Mouse (Mus musculus) limb, embryonic 10.5 days (tissue): ENCODE data around the gene 4930524J08Rik. TPM values are rescaled to one million over a fixed set of nuclear protein-coding genes. Genes with fewer than 3 reads are reported as not detected.

ENCODE experiments used
- DNase-seq: peaks from one replicate; pipeline ENCODE4 v3.0.0-alpha.2; 2017; ENCODE audit warnings: low spot score
- H3K27ac ChIP-seq: fragments of 300-500 bp; sonication (generic); 2 replicates; pipeline ENCODE4 v1.5.1; 2016; ENCODE audit warnings: mild to moderate bottlenecking
- H3K27me3 ChIP-seq: fragments of 300-500 bp; sonication (generic); 2 replicates; pipeline ENCODE4 v1.6.1; 2016; ENCODE audit warnings: low read depth, mild to moderate bottlenecking; ENCODE audit not compliant: poor library complexity, severe bottlenecking
- H3K36me3 ChIP-seq: fragments of 300-500 bp; sonication (generic); 2 replicates; pipeline ENCODE4 v1.6.1; 2016; ENCODE audit warnings: mild to moderate bottlenecking, moderate library complexity
- H3K4me1 ChIP-seq: fragments of 300-500 bp; sonication (generic); 2 replicates; pipeline ENCODE4 v1.6.1; 2016
- H3K4me3 ChIP-seq: fragments of 300-500 bp; sonication (generic); 2 replicates; pipeline ENCODE4 v1.5.1; 2016; ENCODE audit warnings: mild to moderate bottlenecking, moderate library complexity
- H3K9me3 ChIP-seq: fragments of 300-500 bp; sonication (generic); replicated peaks from 2 replicates; pipeline ENCODE4 v1.6.1; 2016; ENCODE audit warnings: mild to moderate bottlenecking
- WGBS: fragments of 180-500 bp; shearing (Covaris S2); methylation state at CpG from one replicate; pipeline ENCODE4 v1.1.7; 2016; 5-methylcytosine and 5-hydroxymethylcytosine counted together
- polyA plus RNA-seq: library from polyadenylated mRNA; unstranded; fragments of >200 nt; fragmentation: Nextera tagmentation; extraction: Ambion mirVana; gene quantifications from 2 replicates; pipeline ENCODE4 v1.2.1, GENCODE M21; 2016

4930524J08Rik gene
- polyA plus RNA-seq, 1 experiment from 2014 or later = 1.7 TPM

DNA sequence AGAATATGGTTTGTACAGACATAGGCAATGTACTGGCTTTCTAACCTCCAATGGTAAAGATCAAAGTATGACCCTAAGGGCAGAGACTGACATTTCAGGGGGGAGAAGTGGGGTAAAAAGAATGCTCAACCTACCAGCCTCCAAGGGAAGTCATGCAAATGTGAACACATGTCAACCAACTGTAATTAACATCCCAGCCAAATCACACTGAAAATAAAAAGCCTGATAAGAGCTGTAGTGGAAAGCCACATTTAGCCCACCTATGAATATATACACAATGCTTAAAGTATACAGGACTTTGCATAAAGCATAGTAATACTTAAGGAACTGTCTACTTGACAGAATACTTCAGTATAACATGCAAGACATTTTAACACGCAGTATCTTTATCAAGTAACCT lies 3.1 kb upstream of the 4930524J08Rik start:
- Histone ChIP-seq H3K4me1 (peaks cover 32% of the 10 kb centered on the region), H3K4me3 (peak overlapping the region; percentile 98), H3K9me3 (no peaks in the 10 kb centered on the region), H3K27ac (no peak overlapping the region), H3K36me3 (peaks cover 66% of the 10 kb centered on the region), H3K27me3 (no peaks in the 10 kb centered on the region)
- no peak for DNase-seq
- WGBS = 82% methylated on average over 1 of the region's 1 CpGs

DNA sequence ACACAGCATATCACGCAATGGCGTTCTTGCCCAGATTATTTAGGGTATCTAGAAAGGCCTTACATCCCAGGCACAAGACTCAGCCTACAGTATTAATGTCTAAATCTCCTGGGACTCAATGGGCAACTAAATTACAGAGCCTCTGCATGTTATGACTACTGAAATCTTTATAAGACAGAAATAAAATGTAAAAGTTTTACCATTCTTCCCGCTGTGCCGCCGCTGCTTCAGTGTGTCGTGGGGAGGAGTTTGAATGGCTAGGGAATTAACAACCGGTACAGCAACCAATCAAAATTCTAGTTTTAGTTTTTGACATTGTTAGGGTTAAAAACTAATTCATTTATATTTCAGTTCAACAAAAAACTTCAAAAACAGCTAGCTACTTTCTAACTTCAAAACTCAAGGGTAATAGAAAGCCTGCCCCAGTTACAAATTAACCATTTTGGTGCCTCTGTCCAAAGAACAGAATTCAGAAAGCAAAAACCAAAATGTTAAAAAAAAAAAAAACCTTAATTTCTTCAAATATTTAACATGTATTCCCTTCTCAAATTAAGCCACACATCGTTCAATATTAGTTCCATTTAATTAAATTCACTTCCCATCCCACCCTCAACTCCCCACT lies 2.4 kb upstream of the 4930524J08Rik start:
- H3K4me1 ChIP-seq = peaks cover 32% of the 10 kb centered on the region
- peaks cover 61% of the 10 kb centered on the region for H3K36me3 ChIP-seq
- H3K4me3 ChIP-seq = peak overlapping the region; percentile 98
- no peak for DNase-seq
- H3K9me3 ChIP-seq = no peaks in the 10 kb centered on the region
- no peaks in the 10 kb centered on the region for H3K27me3 ChIP-seq
- WGBS = 36% methylated on average over 8 of the region's 8 CpGs
- peak overlapping the region; percentile 100; the same call in 1 of the 2 replicates for H3K27ac ChIP-seq

DNA sequence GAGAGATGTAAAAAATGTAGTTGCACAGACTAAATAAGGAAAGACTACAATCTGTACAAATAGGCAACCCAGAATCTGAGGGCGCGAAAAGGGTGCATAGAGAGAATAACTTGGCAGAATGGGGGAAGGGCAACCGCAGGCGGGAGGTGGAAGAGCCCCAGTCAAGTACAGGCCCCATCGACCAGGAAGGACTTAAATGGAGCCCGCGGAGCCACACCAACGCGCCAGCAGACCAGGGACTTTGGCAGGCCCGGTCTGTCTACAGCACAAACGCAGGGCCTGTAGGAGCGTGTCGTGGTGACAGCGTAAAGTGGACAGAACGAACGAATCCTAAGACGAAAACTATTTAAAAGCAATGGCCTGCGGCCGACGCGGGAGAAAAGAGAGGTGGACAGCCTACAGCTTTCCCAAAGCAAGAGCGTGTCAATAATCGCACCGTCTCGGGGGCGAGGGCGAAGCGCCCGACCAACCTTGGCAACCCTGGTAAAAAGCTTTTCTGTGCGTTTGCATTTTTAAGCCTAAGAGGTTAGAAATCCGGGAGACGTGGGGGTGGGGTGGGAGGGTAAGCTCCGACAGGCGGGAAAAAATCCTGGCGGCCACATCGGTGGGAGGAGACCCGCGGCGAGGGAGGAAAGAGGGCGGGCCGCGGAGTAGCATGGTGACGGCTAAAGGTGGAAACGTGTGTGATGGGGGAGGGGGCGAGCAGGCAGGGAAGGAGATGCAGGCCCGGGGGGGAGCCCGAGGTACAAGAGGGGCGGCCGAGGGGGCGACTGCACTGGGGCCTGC lies 1.2 kb upstream of the 4930524J08Rik start:
- H3K27me3 ChIP-seq = no peaks in the 10 kb centered on the region
- H3K27ac ChIP-seq = peak overlapping the region; percentile 100
- H3K36me3 ChIP-seq = peaks cover 49% of the 10 kb centered on the region
- H3K4me3 ChIP-seq = peak overlapping the region; percentile 98
- peak; percentile 87 for DNase-seq
- H3K4me1 ChIP-seq = peaks cover 32% of the 10 kb centered on the region
- WGBS = under 1% methylated on average over 48 of the region's 50 CpGs
- H3K9me3 ChIP-seq = no peaks in the 10 kb centered on the region

DNA sequence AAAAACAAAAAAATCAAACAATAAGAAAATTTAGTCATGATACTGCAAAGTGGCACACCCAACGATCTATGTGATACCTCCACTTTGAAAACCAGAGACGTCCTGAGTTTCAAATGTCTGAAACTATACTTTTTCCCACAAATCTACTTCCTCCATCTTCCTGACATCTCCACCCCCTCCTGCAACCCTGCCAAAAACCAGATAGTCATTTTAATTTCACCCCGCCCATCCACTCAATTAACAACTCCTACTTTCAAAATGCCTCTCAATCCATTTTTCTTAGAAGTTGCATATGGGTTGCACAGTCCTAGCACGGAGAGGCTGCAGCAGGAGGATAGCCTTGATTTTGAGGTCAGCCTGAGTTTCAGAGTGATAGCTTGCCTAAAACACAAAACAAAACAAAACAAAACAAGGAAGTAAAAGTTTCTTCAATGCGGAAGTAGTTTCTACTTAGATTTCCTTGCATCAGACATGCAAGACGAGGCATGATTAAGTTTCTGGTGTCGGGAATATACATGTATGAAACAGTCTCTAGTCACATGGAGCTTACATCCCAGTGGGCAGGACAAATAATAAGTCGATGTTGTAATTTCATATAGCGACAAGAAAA lies 4.7 kb downstream of the 4930524J08Rik start:
- no peak overlapping the region for H3K27ac ChIP-seq
- H3K4me3 ChIP-seq = no peak overlapping the region
- no peak for DNase-seq
- H3K36me3 ChIP-seq = peaks cover 3% of the 10 kb centered on the region; the same call in 1 of the 2 replicates
- 92% methylated on average over 9 of the region's 9 CpGs for WGBS
- no peaks in the 10 kb centered on the region for H3K27me3 ChIP-seq
- no peaks in the 10 kb centered on the region for H3K9me3 ChIP-seq
- peaks cover 5% of the 10 kb centered on the region; the same call in 1 of the 2 replicates for H3K4me1 ChIP-seq

DNA sequence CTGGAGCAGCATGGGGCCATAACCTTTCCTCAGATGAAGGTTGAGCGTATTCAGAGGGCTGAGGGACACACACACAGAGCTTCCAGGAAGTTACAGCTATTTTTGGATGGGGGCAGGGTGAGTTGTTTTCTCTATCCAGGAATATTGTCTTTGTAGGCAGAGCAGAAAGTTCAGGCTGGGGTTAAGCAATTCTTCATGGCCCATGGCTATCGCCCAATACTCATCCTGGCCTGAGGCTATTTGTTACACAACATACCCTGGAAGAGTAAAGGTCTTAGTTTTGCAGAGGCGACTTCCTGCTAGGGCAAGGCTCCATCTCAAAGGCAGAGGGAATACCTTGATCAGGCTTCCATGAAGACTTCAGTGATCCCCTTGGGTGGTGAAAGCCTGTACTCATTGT lies 15.3 kb downstream of the 4930524J08Rik start:
- Histone ChIP-seq H3K4me3 (no peak overlapping the region), H3K27me3 (no peaks in the 10 kb centered on the region), H3K9me3 (no peaks in the 10 kb centered on the region), H3K27ac (no peak overlapping the region), H3K4me1 (no peaks in the 10 kb centered on the region), H3K36me3 (no peaks in the 10 kb centered on the region)
- DNase-seq = no peak
- 78% methylated on average over 3 of the region's 3 CpGs for WGBS

DNA sequence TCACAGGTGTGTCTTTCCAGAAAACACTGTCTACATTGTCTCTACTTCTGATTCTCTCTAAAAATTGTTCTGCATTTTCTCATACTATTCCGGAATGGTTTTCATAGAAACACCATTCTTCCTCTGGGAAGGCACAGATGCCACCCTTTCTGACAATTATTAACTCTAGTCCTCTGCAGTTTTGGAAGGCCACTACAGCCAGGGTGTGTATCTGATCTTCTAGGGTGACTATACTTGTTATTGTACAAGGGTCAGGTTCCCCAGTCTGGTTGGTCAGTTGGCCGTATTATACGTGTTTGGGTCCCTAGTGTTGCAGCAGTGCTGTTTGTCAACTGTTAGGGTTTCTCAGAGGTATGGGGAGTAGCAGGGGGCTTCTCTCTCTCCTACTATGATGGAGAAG lies 15.8 kb downstream of the 4930524J08Rik start:
- Histone ChIP-seq H3K9me3 (no peaks in the 10 kb centered on the region), H3K27me3 (no peaks in the 10 kb centered on the region), H3K4me1 (no peaks in the 10 kb centered on the region), H3K36me3 (no peaks in the 10 kb centered on the region), H3K4me3 (no peak overlapping the region), H3K27ac (no peak overlapping the region)
- 100% methylated on average over 3 of the region's 3 CpGs for WGBS
- DNase-seq = no peak

DNA sequence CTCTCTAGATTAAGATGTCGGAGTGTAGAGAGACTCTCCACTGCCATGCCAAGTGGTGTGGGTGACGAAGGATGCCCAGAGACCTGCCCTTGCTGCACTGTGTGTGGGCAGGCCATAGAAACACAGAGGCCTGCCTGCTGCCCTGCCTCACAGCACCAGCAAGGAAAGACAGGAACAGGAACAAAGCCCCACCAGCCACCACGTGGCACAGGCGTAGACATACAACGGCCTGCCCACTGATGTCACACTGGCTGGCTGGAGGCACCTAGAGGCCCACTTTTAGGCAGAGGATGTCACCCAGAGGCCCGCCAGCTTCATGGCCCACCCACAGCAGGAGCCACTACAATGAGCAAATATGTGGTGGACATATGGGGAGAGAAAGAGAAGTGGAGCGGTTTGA lies 21.2 kb downstream of the 4930524J08Rik start:
- DNase-seq = no peak
- Histone ChIP-seq H3K9me3 (no peaks in the 10 kb centered on the region), H3K27me3 (no peaks in the 10 kb centered on the region), H3K4me1 (peaks cover 11% of the 10 kb centered on the region), H3K27ac (no peak overlapping the region), H3K36me3 (no peaks in the 10 kb centered on the region), H3K4me3 (no peak overlapping the region)
- WGBS = 82% methylated on average over 7 of the region's 7 CpGs

DNA sequence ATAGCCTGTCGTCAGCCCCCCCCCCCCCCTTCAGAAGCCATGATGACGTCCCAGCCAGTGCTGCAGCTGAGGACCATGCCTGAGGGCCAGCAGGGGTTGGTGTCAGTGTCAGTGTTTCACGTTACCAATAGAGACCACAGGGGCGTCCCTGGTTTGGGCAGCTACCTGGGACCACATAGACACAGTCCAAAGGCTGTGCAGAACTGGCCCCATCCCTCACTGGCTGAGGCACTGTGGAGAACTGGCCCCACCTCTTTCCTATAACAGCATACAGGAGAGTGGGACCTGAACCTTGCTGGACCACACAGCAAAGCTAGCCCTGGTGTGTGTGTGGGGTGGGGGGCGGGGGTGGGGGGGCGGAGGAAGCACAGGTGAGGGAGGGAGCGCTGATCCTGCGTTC lies 21.6 kb downstream of the 4930524J08Rik start:
- no peaks in the 10 kb centered on the region for H3K27me3 ChIP-seq
- H3K27ac ChIP-seq = peak overlapping the region; percentile 50; the same call in 1 of the 2 replicates
- DNase-seq = no peak
- no peaks in the 10 kb centered on the region for H3K36me3 ChIP-seq
- 45% methylated on average over 8 of the region's 8 CpGs for WGBS
- H3K4me3 ChIP-seq = no peak overlapping the region
- H3K4me1 ChIP-seq = peaks cover 11% of the 10 kb centered on the region
- H3K9me3 ChIP-seq = no peaks in the 10 kb centered on the region

DNA sequence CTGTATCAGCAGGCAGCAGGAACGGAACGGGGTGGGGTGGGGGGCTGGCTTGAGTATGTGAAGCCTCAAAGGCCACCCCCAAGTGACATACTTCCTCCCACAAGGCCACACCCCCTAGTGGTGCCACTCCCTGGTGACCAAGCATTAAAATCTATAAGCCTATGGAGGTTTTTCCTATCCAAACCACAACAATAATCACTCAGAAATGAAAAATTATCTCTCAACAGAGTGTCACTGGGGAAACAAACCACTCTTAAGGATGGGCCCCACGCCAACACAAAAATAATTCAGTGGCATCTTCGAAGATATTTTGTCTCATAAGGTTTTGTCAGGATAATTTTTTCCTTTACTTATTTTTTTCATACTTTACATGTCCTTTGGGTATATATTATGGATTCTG lies 25.0 kb downstream of the 4930524J08Rik start:
- WGBS = 88% methylated on average over 4 of the region's 4 CpGs
- peaks cover 11% of the 10 kb centered on the region for H3K4me1 ChIP-seq
- H3K36me3 ChIP-seq = no peaks in the 10 kb centered on the region
- no peak overlapping the region for H3K27ac ChIP-seq
- no peaks in the 10 kb centered on the region for H3K9me3 ChIP-seq
- no peak overlapping the region for H3K4me3 ChIP-seq
- no peak for DNase-seq
- no peaks in the 10 kb centered on the region for H3K27me3 ChIP-seq

DNA sequence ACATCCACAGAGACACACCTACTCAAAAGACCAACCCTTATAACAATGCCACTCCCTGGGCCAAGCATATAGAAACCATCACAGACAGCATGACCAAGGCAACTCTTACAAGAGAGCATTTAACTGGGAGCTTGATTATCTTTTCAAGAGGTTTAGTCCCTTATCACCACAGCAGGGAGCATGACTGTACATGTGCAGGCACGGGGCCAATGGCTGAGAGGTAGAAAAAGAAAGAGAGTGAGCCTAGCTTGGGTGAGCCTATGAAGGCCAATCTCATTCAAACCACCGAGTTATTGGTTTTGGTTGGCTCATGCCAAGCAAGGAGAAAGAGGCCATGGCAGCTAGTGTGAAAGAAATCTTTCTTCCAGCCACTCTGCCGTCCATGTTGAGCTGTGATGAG lies 26.6 kb downstream of the 4930524J08Rik start:
- H3K4me3 ChIP-seq = no peak overlapping the region
- no peaks in the 10 kb centered on the region for H3K27me3 ChIP-seq
- peaks cover 8% of the 10 kb centered on the region for H3K4me1 ChIP-seq
- no peak for DNase-seq
- no peaks in the 10 kb centered on the region for H3K9me3 ChIP-seq
- H3K36me3 ChIP-seq = no peaks in the 10 kb centered on the region
- WGBS = 77% methylated on average over 3 of the region's 3 CpGs
- H3K27ac ChIP-seq = no peak overlapping the region

DNA sequence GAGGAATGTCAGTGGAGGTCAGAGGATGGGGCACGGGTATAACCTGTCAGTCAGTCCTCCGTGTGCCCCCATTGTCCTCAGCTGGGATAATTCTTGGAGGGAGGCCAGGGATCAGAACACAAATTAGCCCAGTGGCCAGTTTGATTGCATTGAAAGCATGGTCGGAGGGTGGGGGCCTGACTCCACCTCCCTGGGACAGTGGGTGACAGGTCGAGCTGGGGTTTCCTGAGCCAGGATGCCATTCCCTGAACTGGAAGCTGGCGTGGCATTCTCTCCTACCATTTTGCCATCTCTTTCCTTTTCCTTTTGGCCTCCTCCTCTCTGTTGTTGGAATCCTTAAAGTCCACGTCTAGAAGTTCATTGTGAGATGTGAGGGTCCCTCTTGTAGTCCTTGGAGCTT lies 27.0 kb downstream of the 4930524J08Rik start:
- H3K4me3 ChIP-seq = no peak overlapping the region
- H3K27ac ChIP-seq = no peak overlapping the region
- DNase-seq = no peak
- H3K4me1 ChIP-seq = peaks cover 4% of the 10 kb centered on the region
- no peaks in the 10 kb centered on the region for H3K9me3 ChIP-seq
- no peaks in the 10 kb centered on the region for H3K36me3 ChIP-seq
- WGBS = 88% methylated on average over 6 of the region's 6 CpGs
- no peaks in the 10 kb centered on the region for H3K27me3 ChIP-seq

DNA sequence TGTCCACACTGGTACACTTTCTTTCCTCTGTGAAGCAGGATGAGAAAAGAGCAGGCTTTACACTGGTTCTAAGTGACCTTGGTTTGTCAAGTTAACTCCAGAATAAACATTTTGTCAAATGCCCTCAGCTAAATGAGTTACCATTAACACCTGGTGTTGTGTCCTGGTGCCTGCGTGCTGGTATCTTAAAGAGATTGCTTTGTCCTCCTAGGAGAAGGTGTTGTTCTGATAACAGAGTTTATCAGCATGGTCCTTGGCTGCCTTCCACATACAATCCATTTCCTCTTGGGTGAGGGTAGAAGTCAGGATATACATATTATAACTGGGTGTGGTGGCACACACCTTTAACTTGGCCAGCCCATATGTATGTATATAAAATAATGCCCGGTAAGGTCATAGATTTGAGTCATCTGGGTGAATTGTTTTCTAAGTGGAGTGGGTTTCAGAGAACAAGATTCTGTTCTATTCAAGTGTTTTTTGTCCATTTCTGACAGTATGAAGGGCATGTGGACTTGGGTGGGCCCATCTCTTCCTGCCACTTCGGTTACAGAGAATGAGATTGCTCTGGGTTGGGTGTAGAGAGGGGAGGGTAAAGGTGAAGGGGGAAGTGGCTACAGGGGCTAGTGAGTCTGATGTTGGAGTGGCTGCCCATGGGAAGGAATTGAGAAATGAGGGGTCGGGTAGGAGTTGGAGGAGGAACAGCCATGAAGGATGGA lies 27.6 kb downstream of the 4930524J08Rik start:
- no peaks in the 10 kb centered on the region for H3K9me3 ChIP-seq
- H3K36me3 ChIP-seq = no peaks in the 10 kb centered on the region
- WGBS = 83% methylated on average over 4 of the region's 4 CpGs
- no peak for DNase-seq
- no peak overlapping the region for H3K4me3 ChIP-seq
- H3K27ac ChIP-seq = no peak overlapping the region
- no peaks in the 10 kb centered on the region for H3K27me3 ChIP-seq
- H3K4me1 ChIP-seq = no peaks in the 10 kb centered on the region

DNA sequence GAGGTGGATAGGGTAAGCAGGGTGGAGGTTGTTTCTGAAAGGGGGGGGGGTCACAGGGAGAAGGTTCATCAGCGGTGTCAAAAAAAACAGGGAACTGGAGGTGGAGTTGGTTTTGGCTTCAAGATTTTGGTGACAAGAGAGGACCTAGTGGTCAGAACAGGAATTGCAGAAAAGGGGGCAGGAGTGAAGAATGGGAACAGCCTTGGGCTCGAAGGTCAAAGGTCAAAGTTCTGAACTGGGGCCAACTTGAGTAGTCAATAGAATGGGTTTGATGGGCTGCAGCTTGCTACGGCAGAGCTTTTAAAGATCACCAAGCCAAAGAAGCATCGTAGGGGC lies 28.1 kb downstream of the 4930524J08Rik start:
- Histone ChIP-seq H3K27ac (no peak overlapping the region), H3K9me3 (no peaks in the 10 kb centered on the region), H3K4me3 (no peak overlapping the region), H3K27me3 (no peaks in the 10 kb centered on the region), H3K36me3 (no peaks in the 10 kb centered on the region), H3K4me1 (no peaks in the 10 kb centered on the region)
- no peak for DNase-seq
- 86% methylated on average over 4 of the region's 4 CpGs for WGBS
